In the genomic region with DNA sequence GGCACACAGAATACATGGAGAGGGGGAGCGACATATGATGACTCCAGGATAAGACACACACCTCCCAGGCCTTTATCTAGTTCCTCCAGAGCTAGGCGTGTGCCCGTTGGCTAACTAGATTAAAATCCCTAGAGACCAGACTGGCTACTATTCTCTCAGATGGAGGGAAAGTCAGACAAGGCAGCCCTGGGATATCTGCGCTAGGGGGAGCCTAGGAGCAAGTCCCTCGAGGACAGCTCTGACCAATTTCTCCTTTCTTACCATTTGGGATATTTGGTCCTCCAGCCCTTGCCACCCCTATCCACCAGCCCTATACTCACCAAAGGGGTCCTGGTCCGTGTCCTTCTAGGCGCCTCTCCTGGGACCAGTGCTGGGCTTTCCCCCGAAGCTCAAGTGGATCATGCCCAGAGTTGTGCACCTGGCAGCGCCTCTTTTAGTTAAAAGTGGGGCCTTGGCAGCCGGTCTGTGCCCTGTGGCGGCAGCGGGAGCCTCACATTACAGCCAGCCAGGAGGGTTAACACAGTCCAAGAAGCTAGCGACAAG, we compare ENCODE assay signal across 8 mouse cellular contexts. TPM values are rescaled to one million over a fixed set of nuclear protein-coding genes. Genes with fewer than 3 reads are reported as not detected.
DNase-seq lines count a peak whose midpoint lies in the region; ATAC-seq and TF ChIP-seq lines count a peak whose summit lies in the region.

No protein-coding gene starts in this region.

- H3K9me3 ChIP-seq in forebrain, embryonic 14.5 days (replicated peaks; ENCODE audit: control insufficient read depth, low read length) = no peaks in the 10 kb centered on the region
- no peaks in the 10 kb centered on the region for H3K9me3 ChIP-seq in hindbrain, embryonic 14.5 days (ENCODE audit: control insufficient read depth, low read length)
- H3K9me3 ChIP-seq in liver, embryonic 11.5 days (ENCODE audit: control insufficient read depth, low read length) = peaks cover 3% of the 10 kb centered on the region; the same call in 1 of the 2 replicates

- no peak for TF ChIP-seq POLR2A in myocyte (IDR thresholded peaks at IDR 0.05; ENCODE audit: insufficient read length, low read depth)

- peak overlapping the region; percentile 48 for H3K4me2 ChIP-seq in forebrain, embryonic 14.5 days (ENCODE audit: low read length)
- peak overlapping the region; percentile 51 for H3K4me2 ChIP-seq in hindbrain, embryonic 14.5 days (replicated peaks)
- H3K4me2 ChIP-seq in liver, embryonic 11.5 days = peak overlapping the region; percentile 95
- peak overlapping the region; percentile 77 for H3K4me2 ChIP-seq in myocyte (ENCODE audit: low read depth)

- H3ac ChIP-seq in myocyte (ENCODE audit: control insufficient read depth, insufficient read length) = no peak overlapping the region

- 0 out of 2 replicates have a peak, but pooled peaks cover 6% of the 10 kb centered on the region for H3K36me3 ChIP-seq in forebrain, embryonic 14.5 days (ENCODE audit: control insufficient read depth, insufficient read depth, low read length)
- H3K36me3 ChIP-seq in hindbrain, embryonic 14.5 days (replicated peaks; ENCODE audit: control insufficient read depth, insufficient read depth) = peaks cover 3% of the 10 kb centered on the region; the same call in 1 of the 2 replicates
- H3K36me3 ChIP-seq in liver, embryonic 11.5 days (ENCODE audit: control insufficient read depth, insufficient read depth, low read length) = no peaks in the 10 kb centered on the region
- no peaks in the 10 kb centered on the region for H3K36me3 ChIP-seq in myocyte (ENCODE audit: control insufficient read depth, insufficient read depth)

- no peak overlapping the region for H3K27ac ChIP-seq in forebrain, embryonic 14.5 days (ENCODE audit: low read depth, low read length)
- no peak overlapping the region for H3K27ac ChIP-seq in hindbrain, embryonic 14.5 days
- H3K27ac ChIP-seq in liver, embryonic 11.5 days (ENCODE audit: low read depth, low read length) = peak overlapping the region; percentile 57

- 1% methylated on average over 13 of the region's 13 CpGs for WGBS in forebrain, embryonic 14.5 days
- 2% methylated on average over 13 of the region's 13 CpGs for WGBS in hindbrain, embryonic 14.5 days
- WGBS in liver, embryonic 11.5 days = 1% methylated on average over 13 of the region's 13 CpGs

- peaks cover 48% of the 10 kb centered on the region for H3K27me3 ChIP-seq in forebrain, embryonic 14.5 days (replicated peaks; ENCODE audit: control insufficient read depth, insufficient read depth, low read length)
- peaks cover 62% of the 10 kb centered on the region for H3K27me3 ChIP-seq in hindbrain, embryonic 14.5 days (ENCODE audit: control insufficient read depth, insufficient read depth, low read length)
- peaks cover 56% of the 10 kb centered on the region for H3K27me3 ChIP-seq in liver, embryonic 11.5 days (replicated peaks; ENCODE audit: control insufficient read depth, insufficient read depth, low read length)
- no peaks in the 10 kb centered on the region for H3K27me3 ChIP-seq in myocyte (ENCODE audit: control insufficient read depth, insufficient read depth, insufficient read length)

- peaks cover 10% of the 10 kb centered on the region for H3K4me1 ChIP-seq in forebrain, embryonic 14.5 days (ENCODE audit: control insufficient read depth, insufficient read depth, low read length)
- H3K4me1 ChIP-seq in hindbrain, embryonic 14.5 days (replicated peaks; ENCODE audit: control insufficient read depth, insufficient read depth, low read length) = peaks cover 16% of the 10 kb centered on the region; the same call in 1 of the 2 replicates
- H3K4me1 ChIP-seq in liver, embryonic 11.5 days (replicated peaks; ENCODE audit: control insufficient read depth, insufficient read depth, low read length) = peaks cover 30% of the 10 kb centered on the region

- H3K9ac ChIP-seq in forebrain, embryonic 14.5 days (ENCODE audit: low read length) = peak overlapping the region; percentile 50; the same call in 1 of the 2 replicates
- no peak overlapping the region for H3K9ac ChIP-seq in hindbrain, embryonic 14.5 days
- H3K9ac ChIP-seq in liver, embryonic 11.5 days (ENCODE audit: low read depth, low read length) = peak overlapping the region; percentile 35

- no peak overlapping the region for H3K4me3 ChIP-seq in forebrain, embryonic 14.5 days (ENCODE audit: low read depth, low read length)
- peak overlapping the region; percentile 13 for H3K4me3 ChIP-seq in hindbrain, embryonic 14.5 days (replicated peaks; ENCODE audit: low read length)
- peak overlapping the region; percentile 40 for H3K4me3 ChIP-seq in liver, embryonic 11.5 days (ENCODE audit: low read depth, low read length)
- peak overlapping the region; percentile 35 for H3K4me3 ChIP-seq in myocyte

- DNase-seq in ovary, postnatal 10 days (ENCODE audit: low spot score) = peak; percentile 29
- no peak for DNase-seq in ovary, adult 18-20 months (ENCODE audit: low spot score)
- peak; percentile 85 for DNase-seq in c-Kit-negative CD71-positive TER-119-positive erythroid progenitor cells, embryonic 14.5 days (ENCODE audit: low read depth, low spot score)
- DNase-seq in forebrain, embryonic 14.5 days (ENCODE audit: low spot score) = peak; percentile 63
- DNase-seq in hindbrain, embryonic 14.5 days (ENCODE audit: low spot score) = peak; percentile 52
- DNase-seq in liver, embryonic 11.5 days (ENCODE audit: low spot score) = peak; percentile 66
- no peak for DNase-seq in layer of hippocampus, adult 9-11 months

- H3K79me2 ChIP-seq in myocyte (ENCODE audit: control insufficient read depth, insufficient read depth) = no peaks in the 10 kb centered on the region

- ATAC-seq in forebrain, embryonic 14.5 days = 0 out of 2 replicates have a peak, but pooled peaks have one; percentile 17
- no peak for ATAC-seq in hindbrain, embryonic 14.5 days (ENCODE audit: low FRiP score)
- peak; percentile 88 for ATAC-seq in liver, embryonic 11.5 days (replicated peaks; ENCODE audit: low FRiP score)

TF ChIP-seq in myocyte, 11 proteins besides CTCF, POLR2A, EP300 and RAD21:
- no peak for TF ChIP-seq E2F4 (IDR thresholded peaks at IDR 0.05; ENCODE audit: insufficient read depth)
- TF ChIP-seq USF1 (IDR thresholded peaks at IDR 0.05; ENCODE audit: low read depth) = no peak
- no peak for TF ChIP-seq TCF12 (IDR thresholded peaks at IDR 0.05; ENCODE audit: insufficient read depth, poor library complexity, severe bottlenecking)
- no peak for TF ChIP-seq CEBPB (IDR thresholded peaks at IDR 0.05; ENCODE audit: insufficient read depth, poor library complexity, severe bottlenecking)
- no peak for TF ChIP-seq SRF (IDR thresholded peaks at IDR 0.05; ENCODE audit: control insufficient read depth, insufficient read length, low read depth)
- TF ChIP-seq MYOD1 (IDR thresholded peaks at IDR 0.05; ENCODE audit: control insufficient read depth in 1 of 3, insufficient read length in 2 of 3, low read depth in 2 of 3) = no peak
- TF ChIP-seq REST (IDR thresholded peaks at IDR 0.05; ENCODE audit: insufficient read depth, insufficient read length) = no peak

RNA-seq across cellular contexts. Expression of gene Artn, which starts 0.8 kb away (rescaled TPM):
- polyA plus RNA-seq in forebrain, embryonic 14.5 days (2014; fragmentation: Nextera tagmentation; extraction: Ambion mirVana) = 0.22 and 0.36 TPM in 2 replicates
- 0.95 and 0.96 TPM in 2 replicates for polyA plus RNA-seq in hindbrain, embryonic 14.5 days (2014; fragmentation: Nextera tagmentation; extraction: Ambion mirVana)
- polyA plus RNA-seq in liver, embryonic 11.5 days (2014; fragmentation: Nextera tagmentation; extraction: Ambion mirVana) = 0.74 and 1.2 TPM in 2 replicates
- 15.9 TPM for polyA plus RNA-seq in myocyte (2012; fragmentation: generic; extraction: Trizol)

RNA-seq across cellular contexts. Expression of gene Ipo13, which starts 14.0 kb away (rescaled TPM):
- 64.1 and 66.2 TPM in 2 replicates for polyA plus RNA-seq in forebrain, embryonic 14.5 days (2014; fragmentation: Nextera tagmentation; extraction: Ambion mirVana)
- 55.1 and 56.5 TPM in 2 replicates for polyA plus RNA-seq in hindbrain, embryonic 14.5 days (2014; fragmentation: Nextera tagmentation; extraction: Ambion mirVana)
- polyA plus RNA-seq in liver, embryonic 11.5 days (2014; fragmentation: Nextera tagmentation; extraction: Ambion mirVana) = 42.7 and 44.2 TPM in 2 replicates
- polyA plus RNA-seq in myocyte (2012; fragmentation: generic; extraction: Trizol) = 62.2 TPM

RNA-seq across cellular contexts. Expression of gene Dph2, which starts 36.9 kb away (rescaled TPM):
- polyA plus RNA-seq in forebrain, embryonic 14.5 days (2014; fragmentation: Nextera tagmentation; extraction: Ambion mirVana) = 26.8 and 31.9 TPM in 2 replicates
- polyA plus RNA-seq in hindbrain, embryonic 14.5 days (2014; fragmentation: Nextera tagmentation; extraction: Ambion mirVana) = 22.9 and 25.1 TPM in 2 replicates
- polyA plus RNA-seq in liver, embryonic 11.5 days (2014; fragmentation: Nextera tagmentation; extraction: Ambion mirVana) = 21.9 and 23.1 TPM in 2 replicates
- polyA plus RNA-seq in myocyte (2012; fragmentation: generic; extraction: Trizol) = 8.5 TPM

RNA-seq across cellular contexts. Expression of gene Atp6v0b, which starts 41.6 kb away (rescaled TPM):
- 483 and 520 TPM in 2 replicates for polyA plus RNA-seq in forebrain, embryonic 14.5 days (2014; fragmentation: Nextera tagmentation; extraction: Ambion mirVana)
- 589 and 599 TPM in 2 replicates for polyA plus RNA-seq in hindbrain, embryonic 14.5 days (2014; fragmentation: Nextera tagmentation; extraction: Ambion mirVana)
- 212 and 229 TPM in 2 replicates for polyA plus RNA-seq in liver, embryonic 11.5 days (2014; fragmentation: Nextera tagmentation; extraction: Ambion mirVana)
- polyA plus RNA-seq in myocyte (2012; fragmentation: generic; extraction: Trizol) = 470 TPM

RNA-seq across cellular contexts. Expression of gene B4galt2, which starts 45.5 kb away (rescaled TPM):
- polyA plus RNA-seq in forebrain, embryonic 14.5 days (2014; fragmentation: Nextera tagmentation; extraction: Ambion mirVana) = 49.1 and 50.6 TPM in 2 replicates
- polyA plus RNA-seq in hindbrain, embryonic 14.5 days (2014; fragmentation: Nextera tagmentation; extraction: Ambion mirVana) = 78.0 and 81.4 TPM in 2 replicates
- 9.3 and 10.5 TPM in 2 replicates for polyA plus RNA-seq in liver, embryonic 11.5 days (2014; fragmentation: Nextera tagmentation; extraction: Ambion mirVana)
- 41.6 TPM for polyA plus RNA-seq in myocyte (2012; fragmentation: generic; extraction: Trizol)

Comparison
In these comparisons a context has a peak if more than half of its experiments do, and no peak if none do; other contexts are left out.
1. DNase-seq: peak in ovary, postnatal 10 days (single experiment), c-Kit-negative CD71-positive TER-119-positive erythroid progenitor cells, embryonic 14.5 days (single experiment), forebrain, embryonic 14.5 days (single experiment), hindbrain, embryonic 14.5 days (single experiment) and liver, embryonic 11.5 days (single experiment); none in ovary, adult 18-20 months (single experiment) and layer of hippocampus, adult 9-11 months (single experiment).
2. Peak in every context shown above with its lines, with median percentiles within 50 percentile points of each other: H3K4me2 ChIP-seq.